Mouse (Mus musculus) megakaryocyte-erythroid progenitor cell, adult 5-6 weeks (primary cell): ENCODE measurements around the gene Actc1. TPM values are rescaled to one million over a fixed set of nuclear protein-coding genes. Genes with fewer than 3 reads are reported as not detected.

Experiments used
- total RNA-seq, 2 experiments: library from RNA; stranded (forward) in 1 of 2; stranded (reverse) in 1 of 2; fragments of 200-1000, 215-1000 nt in 1 of 2; fragments of >200 nt in 1 of 2; fragmentation: Nextera tagmentation in 1 of 2; gene quantifications; 2 replicates each; pipeline ENCODE4 v1.2.3; 2014 to 2017

Actc1 gene
- total RNA-seq, 2 experiments from 2014 or later: not detected

Other genes starting within 250 kb of the Actc1 start
- 1.9 TPM in 1 of 2 replicates, not detected in the other for gene Scg5, start 224.4 kb downstream of the Actc1 start, total RNA-seq (2014; fragmentation: Nextera tagmentation)
- not detected in 2 replicates for gene Scg5, start 224.4 kb downstream of the Actc1 start, total RNA-seq (2017)
- 22.4 and 27.8 TPM in 2 replicates for gene Arhgap11a, start 204.9 kb downstream of the Actc1 start, total RNA-seq (2014; fragmentation: Nextera tagmentation)
- gene Arhgap11a, start 204.9 kb downstream of the Actc1 start, total RNA-seq (2017): 27.6 and 35.1 TPM in 2 replicates
- not detected in 2 replicates for gene Gjd2, start 39.9 kb downstream of the Actc1 start, total RNA-seq (2014; fragmentation: Nextera tagmentation)
- gene Gjd2, start 39.9 kb downstream of the Actc1 start, total RNA-seq (2017): not detected in 2 replicates
- gene Aqr, start 133.5 kb upstream of the Actc1 start, total RNA-seq (2014; fragmentation: Nextera tagmentation): 74.2 and 75.4 TPM in 2 replicates
- gene Aqr, start 133.5 kb upstream of the Actc1 start, total RNA-seq (2017): 68.5 and 74.9 TPM in 2 replicates
- 13.0 and 18.2 TPM in 2 replicates for gene Zfp770, start 147.9 kb upstream of the Actc1 start, total RNA-seq (2014; fragmentation: Nextera tagmentation)
- gene Zfp770, start 147.9 kb upstream of the Actc1 start, total RNA-seq (2017): 10.9 and 11.5 TPM in 2 replicates